Comparison of ENCODE assay signal across 23 mouse cellular contexts in the genomic region with DNA sequence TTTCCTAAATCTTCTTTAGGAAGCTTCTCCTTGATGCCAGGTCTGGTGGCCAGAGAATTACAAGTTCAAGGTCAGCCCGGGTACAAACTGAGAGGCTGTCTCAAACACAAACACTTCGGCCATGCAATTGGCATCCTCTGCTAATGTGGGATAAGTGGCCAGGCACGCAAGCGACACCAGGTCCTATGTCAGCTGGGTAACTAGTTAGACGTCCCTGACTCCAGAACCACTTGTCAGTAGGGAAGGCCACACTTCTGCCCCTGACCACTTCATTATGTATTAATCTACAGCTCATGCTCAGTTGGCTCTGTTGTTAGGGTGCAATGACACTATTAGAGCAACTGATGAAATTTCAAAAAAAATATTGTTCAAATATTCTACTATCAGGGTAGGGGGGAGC.
DNase-seq lines count a peak whose midpoint lies in the region; ATAC-seq lines count a peak whose summit lies in the region.
"Had no signal": no experiment of that assay in that cellular context is flagged by ENCODE, and none has a peak within 500 bp of the region (broad histone marks: within the 10 kb centered on the region; RNA-seq: fewer than 3 reads in every experiment).

No protein-coding gene starts in this region.

- H3K27ac ChIP-seq in kidney, embryonic 16.5 days (ENCODE audit: low read length), result no peak overlapping the region
- no peak overlapping the region for H3K27ac ChIP-seq in limb, embryonic 11.5 days (replicated peaks; ENCODE audit: low read depth, low read length)
- H3K27ac ChIP-seq in limb, embryonic 13.5 days, result no peak overlapping the region
- no peak overlapping the region for H3K27ac ChIP-seq in intestine, embryonic 15.5 days
- H3K27ac ChIP-seq: forebrain, embryonic 15.5 days; heart, embryonic 15.5 days; hindbrain, embryonic 15.5 days had no signal

- peak; percentile 58 for DNase-seq in heart, adult 11 months
- no peak for DNase-seq in heart, adult 8-10 months (ENCODE audit: low spot score)
- DNase-seq in kidney, adult 9 months, result no peak
- no peak for DNase-seq in limb, embryonic 11.5 days (ENCODE audit: low spot score)
- DNase-seq in gastrocnemius, postnatal 4 days (ENCODE audit: low spot score in 2 of 2), result no peak
- DNase-seq: adrenal gland, adult 2 months; adrenal gland, postnatal 14 days; cerebellum, adult 11 months; cerebellum, adult 2 months; cerebellum, adult 9-11 months; cerebellum, postnatal 25 days; gastrocnemius, postnatal 25 days; heart, postnatal 10 days; heart, postnatal 36 days had no signal

- no peak overlapping the region for H3K9ac ChIP-seq in kidney, embryonic 16.5 days (replicated peaks; ENCODE audit: low read length)
- H3K9ac ChIP-seq in limb, embryonic 11.5 days (ENCODE audit: low read length), result no peak overlapping the region
- H3K9ac ChIP-seq in limb, embryonic 13.5 days, result no peak overlapping the region
- H3K9ac ChIP-seq in intestine, embryonic 15.5 days, result no peak overlapping the region
- H3K9ac ChIP-seq: forebrain, embryonic 15.5 days; heart, embryonic 12.5 days; heart, embryonic 15.5 days; hindbrain, embryonic 15.5 days had no signal

- no peaks in the 10 kb centered on the region for H3K36me3 ChIP-seq in kidney, embryonic 16.5 days (ENCODE audit: insufficient read depth, low read length)
- no peaks in the 10 kb centered on the region for H3K36me3 ChIP-seq in limb, embryonic 11.5 days (ENCODE audit: control insufficient read depth, insufficient read depth, low read length)
- no peaks in the 10 kb centered on the region for H3K36me3 ChIP-seq in limb, embryonic 13.5 days
- H3K36me3 ChIP-seq in intestine, embryonic 15.5 days, result no peaks in the 10 kb centered on the region
- H3K36me3 ChIP-seq: forebrain, embryonic 15.5 days; heart, embryonic 12.5 days; heart, embryonic 15.5 days; hindbrain, embryonic 10.5 days; hindbrain, embryonic 15.5 days had no signal

- H3K4me3 ChIP-seq in kidney, embryonic 16.5 days (ENCODE audit: low read length), result no peak overlapping the region
- no peak overlapping the region for H3K4me3 ChIP-seq in limb, embryonic 11.5 days (ENCODE audit: low read depth, low read length)
- no peak overlapping the region for H3K4me3 ChIP-seq in limb, embryonic 13.5 days
- no peak overlapping the region for H3K4me3 ChIP-seq in intestine, embryonic 15.5 days (replicated peaks)
- H3K4me3 ChIP-seq: forebrain, embryonic 15.5 days; heart, embryonic 12.5 days; heart, embryonic 15.5 days; hindbrain, embryonic 10.5 days; hindbrain, embryonic 15.5 days had no signal

- peak overlapping the region; percentile 44; the same call in 1 of the 2 replicates for H3K4me2 ChIP-seq in kidney, embryonic 16.5 days (replicated peaks; ENCODE audit: low read depth, low read length)
- H3K4me2 ChIP-seq in limb, embryonic 11.5 days (ENCODE audit: low read depth, severe bottlenecking), result peak overlapping the region; percentile 24; the same call in 1 of the 2 replicates
- H3K4me2 ChIP-seq in limb, embryonic 13.5 days (replicated peaks), result 0 out of 2 replicates have a peak overlapping the region, but pooled peaks have one; percentile 38
- H3K4me2 ChIP-seq in intestine, embryonic 15.5 days (replicated peaks), result no peak overlapping the region
- H3K4me2 ChIP-seq: forebrain, embryonic 15.5 days; heart, embryonic 12.5 days; heart, embryonic 15.5 days; hindbrain, embryonic 15.5 days had no signal

- WGBS in kidney, embryonic 16.5 days, result 44% methylated on average over 5 of the region's 5 CpGs
- WGBS in limb, embryonic 11.5 days, result 57% methylated on average over 5 of the region's 5 CpGs
- WGBS in limb, embryonic 13.5 days, result 71% methylated on average over 5 of the region's 5 CpGs
- WGBS in intestine, embryonic 15.5 days, result 84% methylated on average over 5 of the region's 5 CpGs

- no peak for ATAC-seq in kidney, embryonic 16.5 days (ENCODE audit: low FRiP score, low TSS enrichment)
- no peak for ATAC-seq in limb, embryonic 11.5 days (ENCODE audit: insufficient number of reproducible peaks, low FRiP score, low TSS enrichment, low read depth)
- no peak for ATAC-seq in limb, embryonic 13.5 days (ENCODE audit: low FRiP score, low read depth)
- ATAC-seq in intestine, embryonic 15.5 days, result no peak
- ATAC-seq: CD4-positive, CD25-positive, alpha-beta regulatory T cell, adult 4 months; forebrain, embryonic 15.5 days had no signal

- H3K9me3 ChIP-seq in kidney, embryonic 16.5 days (ENCODE audit: low read length), result no peaks in the 10 kb centered on the region
- H3K9me3 ChIP-seq in limb, embryonic 11.5 days (ENCODE audit: control insufficient read depth, low read length), result no peaks in the 10 kb centered on the region
- no peaks in the 10 kb centered on the region for H3K9me3 ChIP-seq in limb, embryonic 13.5 days
- no peaks in the 10 kb centered on the region for H3K9me3 ChIP-seq in intestine, embryonic 15.5 days
- H3K9me3 ChIP-seq: forebrain, embryonic 15.5 days; heart, embryonic 12.5 days; heart, embryonic 15.5 days; hindbrain, embryonic 10.5 days; hindbrain, embryonic 15.5 days had no signal

- H3K27me3 ChIP-seq in kidney, embryonic 16.5 days (ENCODE audit: insufficient read depth, low read length), result 0 out of 2 replicates have a peak, but pooled peaks cover 2% of the 10 kb centered on the region
- no peaks in the 10 kb centered on the region for H3K27me3 ChIP-seq in limb, embryonic 11.5 days (ENCODE audit: control insufficient read depth, insufficient read depth, low read length)
- no peaks in the 10 kb centered on the region for H3K27me3 ChIP-seq in limb, embryonic 13.5 days
- H3K27me3 ChIP-seq in intestine, embryonic 15.5 days (replicated peaks), result no peaks in the 10 kb centered on the region
- H3K27me3 ChIP-seq: forebrain, embryonic 15.5 days; heart, embryonic 12.5 days; heart, embryonic 15.5 days; hindbrain, embryonic 15.5 days had no signal

- H3K4me1 ChIP-seq in kidney, embryonic 16.5 days (ENCODE audit: insufficient read depth, low read length), result 0 out of 2 replicates have a peak, but pooled peaks cover 3% of the 10 kb centered on the region
- no peaks in the 10 kb centered on the region for H3K4me1 ChIP-seq in limb, embryonic 11.5 days (ENCODE audit: control insufficient read depth, insufficient read depth, low read length)
- H3K4me1 ChIP-seq in limb, embryonic 13.5 days, result peaks cover 10% of the 10 kb centered on the region
- no peaks in the 10 kb centered on the region for H3K4me1 ChIP-seq in intestine, embryonic 15.5 days (replicated peaks)
- H3K4me1 ChIP-seq: heart, embryonic 12.5 days; heart, embryonic 15.5 days; hindbrain, embryonic 15.5 days had no signal
